Comparison of ENCODE assay signal across 8 mouse cellular contexts in the genomic region with DNA sequence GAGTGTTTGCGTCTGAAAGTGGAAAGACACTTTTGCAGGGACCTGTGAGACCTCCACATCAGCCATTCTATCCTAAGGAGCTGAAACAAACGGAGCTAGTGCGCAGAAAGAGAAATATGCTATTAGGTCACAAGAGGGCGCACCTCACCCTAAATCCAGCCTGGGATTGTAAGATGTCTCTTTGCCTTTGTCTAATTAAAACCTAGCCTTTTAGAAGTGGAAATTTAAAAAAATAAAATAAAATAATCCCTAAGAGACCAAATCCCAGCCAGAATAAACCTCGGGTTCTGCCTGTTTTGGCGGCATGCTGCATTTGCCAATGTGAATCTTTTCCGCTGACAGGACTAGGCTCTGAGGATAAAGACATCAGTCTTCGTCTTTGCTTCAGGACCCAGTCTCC. TPM values are rescaled to one million over a fixed set of nuclear protein-coding genes. Genes with fewer than 3 reads are reported as not detected.
DNase-seq lines count a peak whose midpoint lies in the region; ATAC-seq and TF ChIP-seq lines count a peak whose summit lies in the region.
"Had no signal": no experiment of that assay in that cellular context is flagged by ENCODE, and none has a peak within 500 bp of the region (broad histone marks: within the 10 kb centered on the region; RNA-seq: fewer than 3 reads in every experiment).

No protein-coding gene starts in this region.

- no peak overlapping the region for H3K4me3 ChIP-seq in kidney, embryonic 16.5 days (ENCODE audit: low read length)
- no peak overlapping the region for H3K4me3 ChIP-seq in cerebellum, adult 2 months (replicated peaks; ENCODE audit: insufficient read depth, low read depth, low read length)
- H3K4me3 ChIP-seq: lung, embryonic 15.5 days had no signal

- H3K36me3 ChIP-seq in kidney, embryonic 16.5 days (ENCODE audit: insufficient read depth, low read length): no peaks in the 10 kb centered on the region
- H3K36me3 ChIP-seq: lung, embryonic 15.5 days had no signal

- no peak overlapping the region for H3K27ac ChIP-seq in kidney, embryonic 16.5 days (ENCODE audit: low read length)
- H3K27ac ChIP-seq in cerebellum, adult 2 months (ENCODE audit: insufficient read depth, low read length): no peak overlapping the region
- H3K27ac ChIP-seq: lung, embryonic 15.5 days had no signal

- H3K9ac ChIP-seq in kidney, embryonic 16.5 days (replicated peaks; ENCODE audit: low read length): no peak overlapping the region
- H3K9ac ChIP-seq: lung, embryonic 15.5 days had no signal

- H3K4me1 ChIP-seq in kidney, embryonic 16.5 days (ENCODE audit: insufficient read depth, low read length): peaks cover 41% of the 10 kb centered on the region
- peaks cover 3% of the 10 kb centered on the region; the same call in 1 of the 2 replicates for H3K4me1 ChIP-seq in cerebellum, adult 2 months (ENCODE audit: control insufficient read depth, insufficient read depth, low read length)

- H3K9me3 ChIP-seq in kidney, embryonic 16.5 days (ENCODE audit: low read length): no peaks in the 10 kb centered on the region
- H3K9me3 ChIP-seq: lung, embryonic 15.5 days had no signal

- H3K27me3 ChIP-seq in kidney, embryonic 16.5 days (ENCODE audit: insufficient read depth, low read length): no peaks in the 10 kb centered on the region
- H3K27me3 ChIP-seq in cerebellum, adult 2 months (ENCODE audit: control insufficient read depth, insufficient read depth, low read length): no peaks in the 10 kb centered on the region
- H3K27me3 ChIP-seq: lung, embryonic 15.5 days had no signal

- peak; percentile 60 for DNase-seq in kidney, adult 18-20 months
- peak; percentile 49 for DNase-seq in MEL-GATA-1-ER (ENCODE audit: extremely low read depth, low read depth)
- DNase-seq in cerebellum, adult 2 months: peak; percentile 53 to 57
- DNase-seq in hindlimb bud, embryonic 11.5 days (ENCODE audit: extremely low spot score, low read depth, low spot score): peak; percentile 58
- DNase-seq in lung, postnatal 36 days: peak; percentile 72
- DNase-seq in yolk sac, embryonic 10.5 days (ENCODE audit: low spot score): peak; percentile 42

- ATAC-seq in kidney, embryonic 16.5 days (ENCODE audit: low FRiP score, low TSS enrichment): no peak

- WGBS in kidney, embryonic 16.5 days: 14% methylated on average over 8 of the region's 8 CpGs
- 10% methylated on average over 8 of the region's 8 CpGs for WGBS in cerebellum, adult 2 months

- peak; percentile 68; the same call in 1 of the 2 replicates for TF ChIP-seq CTCF in cerebellum, adult 2 months (IDR thresholded peaks at IDR 0.05; ENCODE audit: borderline replicate concordance, insufficient read depth, low read depth, low read length)

- TF ChIP-seq POLR2A in cerebellum, adult 2 months (IDR thresholded peaks at IDR 0.05; ENCODE audit: borderline replicate concordance, insufficient read depth, low read length): no peak

- no peak overlapping the region for H3K4me2 ChIP-seq in kidney, embryonic 16.5 days (replicated peaks; ENCODE audit: low read depth, low read length)
- H3K4me2 ChIP-seq: lung, embryonic 15.5 days had no signal

RNA-seq across cellular contexts. Expression of a gene that starts 3.4 kb away (rescaled TPM):
- polyA plus RNA-seq in kidney, embryonic 16.5 days (2015; fragmentation: Nextera tagmentation; extraction: Ambion mirVana): 4.8 and 6.6 TPM in 2 replicates
- polyA plus RNA-seq in cerebellum, adult 2 months (2012; rRNA removed): 4.9 and 5.2 TPM in 2 replicates

RNA-seq across cellular contexts. Expression of a gene that starts 5.1 kb away (rescaled TPM):
- polyA plus RNA-seq in kidney, embryonic 16.5 days (2015; fragmentation: Nextera tagmentation; extraction: Ambion mirVana): 3.5 and 4.3 TPM in 2 replicates
- polyA plus RNA-seq in cerebellum, adult 2 months (2012; rRNA removed): 0.49 and 0.52 TPM in 2 replicates

RNA-seq across cellular contexts. Expression of a gene that starts 41.2 kb away (rescaled TPM):
- polyA plus RNA-seq in kidney, embryonic 16.5 days (2015; fragmentation: Nextera tagmentation; extraction: Ambion mirVana): 19.4 and 21.4 TPM in 2 replicates
- 133 and 144 TPM in 2 replicates for polyA plus RNA-seq in cerebellum, adult 2 months (2012; rRNA removed)
